Mouse (Mus musculus) stomach, postnatal 0 days (tissue): ENCODE measurements at regions not wholly inside any gene's neighbourhood (a gene's known extent, or its start where the extent isn't known, plus 50 kb on each side); places are given as distances from the start of the nearest gene placed in this dataset.

Experiments used
- ATAC-seq: fragments of 200-750 bp; cut with Nextera tagmentation; 2 replicates; pipeline ENCODE4 v1.8.0; 2017; ENCODE audit not compliant: low FRiP score, low TSS enrichment
- DNase-seq: peaks from one replicate; pipeline ENCODE4 v3.0.0-alpha.2; 2016; ENCODE audit warnings: low spot score
- H3K27ac ChIP-seq: fragments of 300-500 bp; sonication (generic); replicated peaks from 2 replicates; pipeline ENCODE4 v1.5.1; 2014; ENCODE audit warnings: mild to moderate bottlenecking, control low read depth
- H3K27me3 ChIP-seq: fragments of 300-500 bp; sonication (generic); 2 replicates; pipeline ENCODE4 v1.6.1; 2014; ENCODE audit warnings: low read length; ENCODE audit not compliant: control insufficient read depth, insufficient read depth
- H3K36me3 ChIP-seq: fragments of 300-500 bp; sonication (generic); 2 replicates; pipeline ENCODE4 v1.6.1; 2014; ENCODE audit warnings: low read length, mixed read lengths; ENCODE audit not compliant: control insufficient read depth, insufficient read depth
- H3K4me1 ChIP-seq: fragments of 300-500 bp; sonication (generic); replicated peaks from 2 replicates; pipeline ENCODE4 v1.6.1; 2014; ENCODE audit warnings: antibody characterized with exemption; ENCODE audit not compliant: control insufficient read depth, insufficient read depth
- H3K4me2 ChIP-seq: fragments of 300-500 bp; sonication (generic); replicated peaks from 2 replicates; pipeline ENCODE4 v1.6.1; 2014; ENCODE audit warnings: low read depth, mild to moderate bottlenecking, control low read depth, moderate library complexity
- H3K4me3 ChIP-seq: fragments of 300-500 bp; sonication (generic); 2 replicates; pipeline ENCODE4 v1.5.1; 2014; ENCODE audit warnings: low read depth, low read length, control low read depth
- H3K9ac ChIP-seq: fragments of 300-500 bp; sonication (generic); 2 replicates; pipeline ENCODE4 v1.6.1; 2014; ENCODE audit warnings: mild to moderate bottlenecking, low read length, control low read depth, mixed read lengths
- H3K9me3 ChIP-seq: fragments of 300-500 bp; sonication (generic); 2 replicates; pipeline ENCODE4 v1.6.1; 2016; ENCODE audit warnings: low read length; ENCODE audit not compliant: control insufficient read depth
- CTCF ChIP-seq: IDR thresholded peaks from 2 replicates; pipeline ENCODE4 v1.5.1; 2016; ENCODE audit warnings: antibody characterized with exemption, low read depth, mild to moderate bottlenecking, moderate library complexity
- EP300 ChIP-seq: optimal IDR thresholded peaks from 2 replicates; pipeline ENCODE3; 2016; ENCODE audit warnings: antibody characterized with exemption
- WGBS: fragments of 180-500 bp; shearing (Covaris S2); extraction: QIAGEN DNeasy Blood & Tissue Kit; methylation state at CpG from one replicate; pipeline ENCODE4 v1.1.7; 2014; 5-methylcytosine and 5-hydroxymethylcytosine counted together

DNA sequence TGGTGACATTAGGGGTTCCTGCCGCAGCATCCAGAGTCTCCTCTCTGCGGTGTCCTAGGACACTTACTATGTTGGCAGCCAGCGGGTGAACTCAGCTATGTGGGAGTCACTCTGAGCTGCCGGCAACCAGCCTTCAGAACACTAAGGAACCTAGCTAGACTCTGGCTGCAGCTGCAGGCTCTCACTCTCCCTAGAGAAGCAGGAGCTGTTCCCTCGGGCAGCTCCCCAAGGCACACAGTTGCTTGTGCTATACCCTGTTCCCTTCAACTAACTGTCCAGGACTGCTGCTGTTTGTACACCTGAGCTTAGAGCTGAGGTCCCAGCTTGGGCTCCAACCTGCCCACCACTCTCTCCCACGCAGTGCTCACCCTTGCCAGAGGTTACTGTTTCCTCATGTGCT, 121.9 kb downstream of the Ets2 start:
- Histone ChIP-seq H3K4me1 (peaks cover 4% of the 10 kb centered on the region; the same call in 1 of the 2 replicates), H3K9ac (no peak overlapping the region), H3K4me2 (no peak overlapping the region), H3K27ac (peak overlapping the region; percentile 70), H3K27me3 (no peaks in the 10 kb centered on the region), H3K9me3 (no peaks in the 10 kb centered on the region), H3K36me3 (no peaks in the 10 kb centered on the region), H3K4me3 (no peak overlapping the region)
- DNase-seq, result no peak
- no peak for TF ChIP-seq EP300
- WGBS, result 47% methylated on average over 6 of the region's 6 CpGs
- no peak for ATAC-seq

DNA sequence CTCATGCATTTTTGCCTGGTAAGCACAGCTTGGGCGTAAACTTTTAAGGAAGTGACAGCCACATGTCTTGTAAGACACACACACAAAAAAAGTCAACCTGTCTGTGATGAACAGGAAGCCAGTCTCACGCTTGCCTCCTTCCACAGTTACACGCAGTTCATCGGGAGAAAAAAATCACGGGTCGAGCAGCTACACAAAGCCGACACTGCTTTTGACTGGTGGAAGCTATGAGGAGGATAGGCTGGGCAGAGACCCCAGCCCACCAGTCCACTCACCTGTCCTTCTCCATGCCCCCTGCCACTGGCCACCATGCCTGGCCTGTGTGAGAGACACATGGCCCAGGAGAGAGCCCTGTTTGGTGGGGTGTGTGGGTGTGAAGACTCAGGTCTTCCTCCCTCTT, 119.2 kb downstream of the Ets2 start:
- no peak overlapping the region for H3K4me3 ChIP-seq
- DNase-seq (no peak), ATAC-seq (no peak)
- H3K9ac ChIP-seq, result no peak overlapping the region
- peaks cover 4% of the 10 kb centered on the region; the same call in 1 of the 2 replicates for H3K4me1 ChIP-seq
- no peaks in the 10 kb centered on the region for H3K27me3 ChIP-seq
- no peak overlapping the region for H3K4me2 ChIP-seq
- no peaks in the 10 kb centered on the region for H3K9me3 ChIP-seq
- no peak overlapping the region for H3K27ac ChIP-seq
- H3K36me3 ChIP-seq, result no peaks in the 10 kb centered on the region
- no peak for TF ChIP-seq CTCF
- no peak for TF ChIP-seq EP300
- WGBS, result 84% methylated on average over 7 of the region's 7 CpGs

- no peak for TF ChIP-seq EP300
- no peak for TF ChIP-seq CTCF
- 82% methylated on average over 8 of the region's 8 CpGs for WGBS
Observed at GRCm38 (mm10) chr16:95820606-95821005, 118.7 kb downstream of the Ets2 start.

DNA sequence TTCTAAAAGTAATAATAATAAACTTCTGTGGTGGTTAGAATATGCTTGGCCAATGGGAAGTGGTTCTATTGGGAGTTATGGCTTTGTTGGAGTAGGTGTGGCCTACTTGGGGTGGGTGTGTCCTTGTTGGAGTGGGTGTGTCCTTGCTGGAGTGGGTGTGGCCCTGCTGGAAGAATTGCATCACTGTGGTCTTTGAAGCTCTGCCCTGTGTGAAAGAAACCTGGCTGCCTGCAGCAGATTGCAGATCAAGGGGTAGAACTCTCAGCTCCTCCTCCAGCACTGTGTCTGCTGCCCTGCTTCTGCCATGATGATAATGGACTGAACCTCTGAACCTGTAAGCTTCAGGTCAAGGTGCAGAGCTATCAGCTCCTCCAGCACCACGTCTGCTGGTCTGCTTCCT, 118.1 kb downstream of the Ets2 start:
- TF ChIP-seq CTCF, result no peak
- no peak for TF ChIP-seq EP300
- H3K9ac ChIP-seq, result no peak overlapping the region
- peak; percentile 84 for ATAC-seq
- no peak overlapping the region for H3K4me3 ChIP-seq
- H3K4me1 ChIP-seq, result peaks cover 1% of the 10 kb centered on the region; the same call in 1 of the 2 replicates
- H3K9me3 ChIP-seq, result no peaks in the 10 kb centered on the region
- no peaks in the 10 kb centered on the region for H3K36me3 ChIP-seq
- DNase-seq, result peak; percentile 54
- 67% methylated on average over 1 of the region's 1 CpGs for WGBS
- H3K27me3 ChIP-seq, result no peaks in the 10 kb centered on the region
- no peak overlapping the region for H3K27ac ChIP-seq
- no peak overlapping the region for H3K4me2 ChIP-seq

More at GRCm38 (mm10) chr16:95820606-95821005, 118.7 kb downstream of the Ets2 start:
- Histone ChIP-seq H3K27ac (no peak overlapping the region), H3K9ac (no peak overlapping the region), H3K36me3 (no peaks in the 10 kb centered on the region), H3K4me1 (peaks cover 4% of the 10 kb centered on the region; the same call in 1 of the 2 replicates), H3K4me2 (no peak overlapping the region), H3K9me3 (no peaks in the 10 kb centered on the region), H3K27me3 (no peaks in the 10 kb centered on the region), H3K4me3 (no peak overlapping the region)
- no peak for DNase-seq
- ATAC-seq, result no peak

DNA sequence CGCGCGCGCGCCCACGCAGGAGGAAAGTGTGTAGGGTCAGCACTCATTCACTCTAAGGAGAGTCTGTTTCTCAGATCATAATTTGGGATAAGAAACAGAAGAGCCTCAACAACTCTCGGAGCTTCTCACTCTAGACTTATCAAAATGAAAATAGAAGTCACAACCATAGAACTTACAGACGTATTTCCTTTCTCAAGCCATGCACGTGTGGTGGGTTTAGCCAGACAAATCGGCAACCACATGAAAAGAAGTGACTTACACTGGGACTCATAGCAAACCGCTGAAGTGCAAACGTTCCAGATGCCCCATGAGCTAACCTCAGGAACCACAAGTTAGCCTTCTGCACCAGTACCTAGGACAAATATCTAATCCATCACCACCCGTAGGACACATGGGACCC, 114.1 kb downstream of the Ets2 start:
- 96% methylated on average over 13 of the region's 13 CpGs for whole genome bisulfite sequencing

DNA sequence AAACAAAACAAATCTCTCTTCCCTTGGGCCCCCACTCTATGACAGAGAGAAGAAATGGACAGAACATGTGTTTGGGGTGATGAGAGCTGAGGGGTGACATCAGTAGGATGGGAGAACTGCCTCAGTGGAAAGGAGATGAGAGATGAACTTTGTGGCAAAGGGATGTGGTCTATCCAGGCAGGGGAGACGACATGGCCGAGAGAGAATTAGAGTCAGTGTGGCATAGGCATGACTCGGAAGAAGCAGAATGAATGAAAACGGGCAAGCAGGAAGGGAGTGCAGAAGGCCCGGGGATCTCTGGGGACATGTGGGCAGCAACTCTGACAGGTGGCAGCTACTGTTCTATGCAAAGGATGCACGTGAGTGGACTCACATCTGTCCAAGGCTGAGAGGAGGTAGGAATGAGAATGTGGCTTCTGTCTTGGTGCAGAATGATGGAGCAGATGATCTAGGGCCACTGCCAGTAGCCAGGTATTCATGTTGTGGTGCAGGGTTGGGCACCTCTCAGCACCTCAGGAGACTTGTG, 113.4 kb downstream of the Ets2 start:
- ATAC-seq, result no peak
- TF ChIP-seq EP300 (no peak), CTCF (no peak)
- H3K4me3 ChIP-seq, result no peak overlapping the region
- no peak overlapping the region for H3K27ac ChIP-seq
- H3K4me2 ChIP-seq, result no peak overlapping the region
- no peak for DNase-seq
- H3K27me3 ChIP-seq, result no peaks in the 10 kb centered on the region
- H3K9ac ChIP-seq, result no peak overlapping the region
- no peaks in the 10 kb centered on the region for H3K36me3 ChIP-seq
- 86% methylated on average over 6 of the region's 6 CpGs for WGBS
- H3K4me1 ChIP-seq, result 0 out of 2 replicates have a peak, but pooled peaks cover 4% of the 10 kb centered on the region
- no peaks in the 10 kb centered on the region for H3K9me3 ChIP-seq

More for the DNA sequence above, 114.1 kb downstream of the Ets2 start:
- Histone ChIP-seq H3K4me1 (0 out of 2 replicates have a peak, but pooled peaks cover 4% of the 10 kb centered on the region), H3K27ac (no peak overlapping the region), H3K36me3 (no peaks in the 10 kb centered on the region), H3K4me3 (no peak overlapping the region), H3K27me3 (no peaks in the 10 kb centered on the region), H3K4me2 (no peak overlapping the region), H3K9ac (no peak overlapping the region), H3K9me3 (no peaks in the 10 kb centered on the region)
- TF ChIP-seq CTCF, result no peak
- no peak for TF ChIP-seq EP300
- no peak for DNase-seq
- no peak for ATAC-seq
